Mouse (Mus musculus) left cerebral cortex, postnatal 14 days (tissue): ENCODE measurements around the gene Pax5. TPM values are rescaled to one million over a fixed set of nuclear protein-coding genes. Genes with fewer than 3 reads are reported as not detected.
"Not testable (repeated sequence)": the region's sequence is repeated elsewhere in the genome, so short reads cannot be mapped to it uniquely, and the experiment has no call there.

Experiments used
- DNase-seq, 2 experiments: peaks; one replicate each; pipeline ENCODE4 v3.0.0; 2021 to 2022; ENCODE audit warnings: low spot score in 2 of 2, mixed read lengths in 1 of 2
- intact Hi-C: fragments of 180-260 bp; cut with DNase I; formaldehyde crosslinking; loops from one replicate; pipeline ENCODE4 v1.15.1; 2025
- long read RNA-seq, 2 experiments: library from polyadenylated mRNA; stranded (forward); transcript quantifications; one replicate each; pipeline ENCODE4 v2.0.0; 2021
- total RNA-seq, 2 experiments: library from RNA; stranded (reverse); gene quantifications; 2 replicates each; pipeline ENCODE4 v1.2.3; 2021

The Pax5 gene
- total RNA-seq, result under 1 TPM; 0.15 to 0.92 TPM
- long read RNA-seq, experiment 1, result 0 reads
- long read RNA-seq, experiment 2, result 0 reads

DNA sequence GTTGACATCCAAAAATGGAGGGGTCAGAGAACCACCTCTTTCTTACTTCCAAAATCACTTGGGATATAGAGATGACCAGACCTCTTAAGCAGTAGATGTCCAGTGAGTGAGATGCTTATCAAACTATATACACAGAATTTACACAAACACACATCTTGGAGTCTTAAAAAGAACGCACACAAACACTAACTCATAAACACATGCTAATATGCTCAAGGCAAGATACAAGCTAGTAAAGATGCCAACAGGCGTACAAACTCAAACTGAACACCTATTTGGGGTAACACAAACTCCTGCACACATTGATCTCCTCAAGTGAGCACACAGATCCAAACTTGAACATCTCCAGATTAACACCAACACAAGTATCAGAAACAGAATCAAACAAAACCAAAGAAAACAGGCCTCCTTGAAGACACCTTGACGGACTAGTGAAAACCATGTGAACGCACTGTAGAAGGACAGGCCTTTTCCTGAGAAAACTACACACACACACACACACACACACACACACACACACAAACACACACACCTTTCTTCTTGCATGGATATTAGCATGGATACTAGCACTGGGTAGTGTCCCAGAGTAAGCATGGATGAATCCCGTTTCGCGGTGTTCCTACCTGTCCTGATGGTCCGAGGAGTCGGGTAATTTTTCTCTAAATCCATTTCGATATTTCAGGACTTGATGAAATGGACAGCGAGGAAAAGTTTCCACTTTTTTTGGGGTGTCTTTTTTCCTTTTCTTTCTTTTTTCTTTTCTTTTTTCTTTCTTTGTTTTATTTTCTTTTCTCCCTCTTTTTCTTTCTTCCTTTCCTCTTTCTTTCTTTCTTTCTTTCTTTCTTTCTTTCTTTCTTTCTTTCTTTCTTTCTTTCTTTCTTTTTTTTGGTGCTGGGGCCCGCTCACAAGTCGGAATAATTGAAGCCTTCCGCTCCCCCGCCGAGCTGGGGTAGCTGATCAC lies at the start of gene Pax5:
TSS of gene Pax5 (minus strand) at position 748 of the 961 bp plus-strand sequence.
- intact Hi-C loops, result no loop called here
- no peak for DNase-seq

DNA sequence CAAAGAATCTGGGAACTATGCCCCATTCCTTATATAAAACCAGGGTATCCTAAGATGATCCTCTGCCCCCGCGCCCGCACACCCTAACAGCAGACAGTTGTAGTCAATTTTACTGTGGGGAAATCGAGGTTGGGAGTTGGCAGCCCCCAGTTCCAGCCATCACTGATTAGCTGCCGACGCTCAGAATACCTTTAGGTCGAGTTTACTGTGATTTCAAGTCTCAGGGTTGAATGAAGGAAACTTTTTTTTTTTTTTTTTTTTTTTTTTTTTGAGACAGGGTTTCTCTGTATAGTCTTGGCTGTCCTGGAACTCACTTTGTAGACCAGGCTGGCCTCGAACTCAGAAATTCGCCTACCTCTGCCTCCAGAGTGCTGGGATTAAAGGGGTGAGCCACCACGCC lies 46.8 kb upstream of the Pax5 start:
- DNase-seq, intact Hi-C loops: not testable (repeated sequence)

- peak; percentile 94 for DNase-seq
- intact Hi-C loops, result no loop called here
Measured at GRCm38 (mm10) chr4:44756134-44756951, 46.1 kb upstream of the Pax5 start.

- peak in 1 of 2 experiments; percentile 11 for DNase-seq
- intact Hi-C loops, result no loop called here
Measured at GRCm38 (mm10) chr4:44755553-44756133, 45.4 kb upstream of the Pax5 start, which contains the start of gene Zcchc7. Gene Zcchc7, plus strand, starts transcription at chr4:44755877.

GRCm38 (mm10) chr4:44740471-44740870 lies 30.2 kb upstream of the Pax5 start:
- intact Hi-C loops, result no loop called here

DNA sequence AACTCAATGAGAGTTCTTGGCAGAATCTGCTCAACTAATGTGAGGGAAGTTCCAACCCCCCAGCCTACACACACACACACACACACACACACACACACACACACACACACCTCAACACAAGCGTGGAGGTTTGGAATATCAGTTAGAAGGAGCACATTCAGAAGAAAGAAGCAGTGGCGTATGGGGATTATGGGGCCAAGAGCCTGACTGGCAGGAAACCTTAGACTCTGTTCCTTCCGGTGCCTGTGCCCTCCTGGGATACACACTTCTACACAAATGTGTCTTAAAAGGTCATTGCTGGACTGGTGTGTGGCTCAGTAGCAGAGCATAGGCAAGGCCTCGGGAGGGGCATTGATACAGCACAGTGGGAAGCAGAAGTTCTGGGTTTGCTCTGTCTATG lies 10.9 kb upstream of the Pax5 start:
- intact Hi-C loops, result no loop called here
- no peak for DNase-seq

More at GRCm38 (mm10) chr4:44740471-44740870, 30.2 kb upstream of the Pax5 start:
- no peak for DNase-seq

GRCm38 (mm10) chr4:44720046-44720445 lies 9.8 kb upstream of the Pax5 start:
- no peak for DNase-seq
- intact Hi-C loops, result no loop called here

DNA sequence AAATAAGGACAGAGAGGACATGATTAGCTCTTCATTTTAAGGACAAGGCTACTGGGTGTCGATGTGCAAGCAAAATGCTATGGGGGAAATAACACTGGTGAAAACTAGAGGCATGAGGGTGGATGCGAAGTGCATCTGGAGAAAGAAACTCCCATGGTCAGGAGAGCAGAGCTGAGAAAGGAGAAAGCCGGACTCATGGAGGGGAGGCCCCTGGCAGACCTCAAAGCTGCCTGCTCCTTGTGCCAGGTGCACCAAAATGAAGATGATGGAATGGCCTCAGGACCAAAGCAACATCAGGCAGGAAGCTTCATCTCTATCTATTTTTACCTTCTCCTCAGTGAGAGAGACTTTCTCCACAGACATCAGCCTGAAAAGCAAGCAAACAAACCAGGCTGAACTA lies 7.4 kb upstream of the Pax5 start:
- DNase-seq, result no peak
- intact Hi-C loops, result no loop called here

- intact Hi-C loops, result no loop called here
- DNase-seq, result no peak
Measured at GRCm38 (mm10) chr4:44716391-44716790, 6.1 kb upstream of the Pax5 start.

- no peak for DNase-seq
- intact Hi-C loops, result no loop called here
Measured at GRCm38 (mm10) chr4:44715621-44716160, 5.4 kb upstream of the Pax5 start.

GRCm38 (mm10) chr4:44714111-44714621 lies 3.9 kb upstream of the Pax5 start:
- intact Hi-C loops, result no loop called here

GRCm38 (mm10) chr4:44713554-44714051 lies 3.3 kb upstream of the Pax5 start:
- intact Hi-C loops, result no loop called here
- no peak for DNase-seq

More at GRCm38 (mm10) chr4:44714111-44714621, 3.9 kb upstream of the Pax5 start:
- DNase-seq, result no peak

GRCm38 (mm10) chr4:44712786-44713553 lies 2.7 kb upstream of the Pax5 start:
- DNase-seq, result no peak
- intact Hi-C loops, result no loop called here

- DNase-seq, result no peak
- intact Hi-C loops, result no loop called here
Measured at GRCm38 (mm10) chr4:44712051-44712700, 1.9 kb upstream of the Pax5 start.

GRCm38 (mm10) chr4:44711136-44711900 lies 1.0 kb upstream of the Pax5 start:
- DNase-seq, result no peak
- intact Hi-C loops, result no loop called here

DNA sequence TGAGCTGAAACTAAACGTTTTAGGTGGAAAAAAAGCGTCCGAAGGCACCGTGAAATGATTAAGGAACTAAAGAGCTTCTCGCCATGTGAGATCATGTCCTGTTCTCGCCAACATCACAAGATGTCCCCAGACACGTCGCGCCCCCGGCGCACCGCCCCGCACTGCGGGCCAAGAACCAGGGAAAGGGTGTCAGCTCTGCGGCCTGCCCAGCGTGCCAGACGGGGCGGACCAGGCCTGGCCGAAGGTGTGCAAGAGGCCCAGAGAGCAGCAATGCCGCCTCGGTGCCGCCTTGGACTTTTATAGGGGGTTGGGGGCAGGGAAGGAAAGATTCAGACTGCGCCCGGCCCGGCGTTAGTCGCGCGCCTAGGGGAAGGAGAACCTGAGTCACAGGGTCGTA lies 412 bp upstream of the Pax5 start:
- intact Hi-C loops, result no loop called here
- no peak for DNase-seq

GRCm38 (mm10) chr4:44709091-44709695 lies 1.1 kb downstream of the Pax5 start:
- DNase-seq, result no peak
- intact Hi-C loops, result no loop called here
